Mouse (Mus musculus) MEL (cell line): Measurements from ENCODE around the gene Poldip3. TPM values are rescaled to one million over a fixed set of nuclear protein-coding genes. Genes with fewer than 3 reads are reported as not detected.
A peak's percentile ranks its signal among the peaks of the same experiment; 100 is the strongest.

Experiments used
- DNase-seq: peaks from one replicate; pipeline ENCODE4 v3.0.0; 2011; ENCODE audit warnings: low read depth, low spot score
- H3K27ac ChIP-seq: 2 replicates; pipeline ENCODE4 v1.5.1; 2012; ENCODE audit warnings: low read depth, mild to moderate bottlenecking, control low read depth, low read length, moderate library complexity; ENCODE audit not compliant: control insufficient read depth
- H3K27me3 ChIP-seq, 2 experiments: fragments of 150-350 bp in 1 of 2; sonication (generic) in 1 of 2; 2 replicates each; pipeline ENCODE4 v1.6.1; 2012; ENCODE audit warnings: low read length in 2 of 2, mild to moderate bottlenecking in 2 of 2, improper control_type of control experiment in 1 of 2, moderate library complexity in 1 of 2; ENCODE audit not compliant: insufficient read depth in 2 of 2, control insufficient read depth in 1 of 2
- H3K36me3 ChIP-seq, 2 experiments: 2 replicates each; pipeline ENCODE4 v1.6.1; 2012 to 2014; ENCODE audit warnings: low read length in 2 of 2, improper control_type of control experiment in 1 of 2, inconsistent platforms in 1 of 2, mild to moderate bottlenecking in 1 of 2; ENCODE audit not compliant: insufficient read depth in 2 of 2, control insufficient read depth in 1 of 2
- H3K4me1 ChIP-seq, 2 experiments: fragments of 150-350 bp in 1 of 2; sonication (generic) in 1 of 2; 2 replicates each; pipeline ENCODE4 v1.6.1; 2012; ENCODE audit warnings: low read length in 2 of 2, improper control_type of control experiment in 1 of 2, mild to moderate bottlenecking in 1 of 2; ENCODE audit not compliant: insufficient read depth in 2 of 2, control insufficient read depth in 1 of 2
- H3K4me3 ChIP-seq, 2 experiments: fragments of 150-350 bp in 1 of 2; sonication (generic) in 1 of 2; 2 replicates each; pipeline ENCODE4 v1.5.1; 2012; ENCODE audit warnings: low read depth in 2 of 2, low read length in 2 of 2, mild to moderate bottlenecking in 2 of 2, moderate library complexity in 2 of 2, control low read depth in 1 of 2, improper control_type of control experiment in 1 of 2; ENCODE audit not compliant: control insufficient read depth in 1 of 2, insufficient read depth in 1 of 2
- H3K79me2 ChIP-seq: 2 replicates; pipeline ENCODE4 v1.6.1; 2012; ENCODE audit warnings: mild to moderate bottlenecking, low read length, moderate library complexity; ENCODE audit not compliant: control insufficient read depth, poor library complexity, insufficient read depth
- H3K9ac ChIP-seq: 2 replicates; pipeline ENCODE4 v1.6.1; 2012; ENCODE audit warnings: low read depth, mild to moderate bottlenecking, control low read depth, low read length, moderate library complexity; ENCODE audit not compliant: control insufficient read depth, poor library complexity, severe bottlenecking
- H3K9me3 ChIP-seq: fragments of 150-350 bp; sonication (generic); replicated peaks from 2 replicates; pipeline ENCODE4 v1.6.1; 2012; ENCODE audit warnings: mild to moderate bottlenecking, low read length, improper control_type of control experiment, moderate library complexity; ENCODE audit not compliant: insufficient read depth
- CHD1 ChIP-seq: IDR thresholded peaks from 2 replicates; pipeline ENCODE4 v1.6.1; 2012; ENCODE audit warnings: low read depth, mild to moderate bottlenecking, inconsistent platforms, low read length, improper control_type of control experiment
- E2F4 ChIP-seq: IDR thresholded peaks from 2 replicates; pipeline ENCODE4 v1.6.1; 2011; ENCODE audit warnings: low read depth, low read length, improper control_type of control experiment, borderline replicate concordance
- EP300 ChIP-seq, 2 experiments: IDR thresholded peaks; 2 replicates each; pipeline ENCODE4 v1.6.1; 2011; ENCODE audit warnings: improper control_type of control experiment in 2 of 2, low read length in 2 of 2, low read depth in 1 of 2, mild to moderate bottlenecking in 1 of 2
- GABPA ChIP-seq: IDR thresholded peaks from 2 replicates; pipeline ENCODE4 v1.6.1; 2012; ENCODE audit warnings: low read depth, mild to moderate bottlenecking, inconsistent platforms, low read length, improper control_type of control experiment, moderate library complexity
- MAFK ChIP-seq: IDR thresholded peaks from 2 replicates; pipeline ENCODE4 v1.6.1; 2011; ENCODE audit warnings: low read depth, mild to moderate bottlenecking, low read length, improper control_type of control experiment, borderline replicate concordance
- RCOR1 ChIP-seq: IDR thresholded peaks from 2 replicates; pipeline ENCODE4 v1.6.1; 2012; ENCODE audit warnings: low read depth, mild to moderate bottlenecking, inconsistent platforms, low read length, improper control_type of control experiment
- SMC3 ChIP-seq: IDR thresholded peaks from 2 replicates; pipeline ENCODE4 v1.6.1; 2011; ENCODE audit warnings: low read depth, low read length, improper control_type of control experiment
- USF1 ChIP-seq: IDR thresholded peaks from 2 replicates; pipeline ENCODE4 v1.6.1; 2014; ENCODE audit warnings: low read depth, mild to moderate bottlenecking, inconsistent platforms, low read length, improper control_type of control experiment, moderate library complexity
- USF2 ChIP-seq, 2 experiments: IDR thresholded peaks; 2 replicates each; pipeline ENCODE4 v1.6.1; 2011 to 2012; ENCODE audit warnings: improper control_type of control experiment in 2 of 2, low read length in 2 of 2, borderline replicate concordance in 1 of 2, inconsistent platforms in 1 of 2, low read depth in 1 of 2, mild to moderate bottlenecking in 1 of 2; ENCODE audit not compliant: insufficient read depth in 1 of 2
- ZNF384 ChIP-seq: IDR thresholded peaks from 2 replicates; pipeline ENCODE4 v1.6.1; 2012; ENCODE audit warnings: low read depth, mild to moderate bottlenecking, inconsistent platforms, low read length, improper control_type of control experiment
- polyA plus RNA-seq, 2 experiments: library from polyadenylated mRNA; stranded (reverse) in 1 of 2; unstranded in 1 of 2; fragments of >175 nt in 1 of 2; fragments of >200 nt in 1 of 2; gene quantifications; 2 replicates each; pipeline versions ENCODE4 v1.2.1 to v1.2.4; 2012; ENCODE audit warnings: low replicate concordance in 2 of 2, low read depth in 1 of 2; ENCODE audit not compliant: insufficient read length in 2 of 2, insufficient read depth in 1 of 2, missing spikeins in 1 of 2
- total RNA-seq: library from RNA; depleted of rRNA; stranded (reverse); fragments of 300-350 nt; gene quantifications from 2 replicates; pipeline ENCODE4 v1.2.3, GENCODE M21; 2012

Gene Poldip3
- total and polyA plus RNA-seq, 3 experiments = 113 to 123 TPM; not detected in 1

DNA sequence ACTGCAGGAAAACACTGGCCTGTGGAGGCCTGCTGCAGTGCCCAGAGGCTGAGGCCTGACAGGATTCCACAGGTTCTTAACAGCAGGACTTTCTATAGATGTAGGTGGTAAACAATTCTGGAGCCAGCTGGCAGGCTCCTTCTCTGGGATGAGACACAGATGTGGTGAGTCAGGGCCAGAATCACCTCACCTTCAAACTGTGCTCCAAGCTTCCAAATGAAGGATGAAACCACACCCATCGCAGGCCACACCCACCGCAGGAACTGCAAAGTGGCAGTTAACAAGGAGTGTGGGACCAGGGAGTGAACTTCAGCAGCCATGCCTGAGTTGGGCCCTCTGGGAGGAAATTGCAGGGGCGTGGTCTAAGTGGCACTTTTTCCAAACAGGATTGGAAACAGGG lies 58.3 kb downstream of the Poldip3 start:
- H3K27ac ChIP-seq = no peak overlapping the region
- peak; percentile 32 for DNase-seq
- peaks cover 0 to 15% of the 10 kb centered on the region in 2 experiments; a peak in 2 of 4 replicates for H3K36me3 ChIP-seq
- no peak for TF ChIP-seq E2F4
- TF ChIP-seq MAFK = no peak
- no peak for TF ChIP-seq EP300 (IDR thresholded peaks at IDR 0.05; ENCODE audit: low read depth in 1 of 2, low read length in 2 of 2)
- H3K4me1 ChIP-seq = peaks cover 3 to 24% of the 10 kb centered on the region in 2 experiments; a peak in 3 of 4 replicates
- no peaks in the 10 kb centered on the region for H3K9me3 ChIP-seq
- no peak overlapping the region for H3K9ac ChIP-seq
- H3K4me3 ChIP-seq = no peak overlapping the region
- no peaks in the 10 kb centered on the region for H3K27me3 ChIP-seq
- no peaks in the 10 kb centered on the region for H3K79me2 ChIP-seq

DNA sequence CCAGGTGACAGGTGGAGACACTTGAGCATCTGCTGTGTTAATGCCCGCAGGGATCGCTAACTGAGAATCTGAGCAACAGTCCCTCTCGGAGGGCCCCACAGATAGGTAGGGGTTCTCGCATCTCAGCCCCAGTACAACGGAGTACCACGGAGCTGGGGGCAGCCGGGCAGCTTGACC lies 59.9 kb downstream of the Poldip3 start, which contains the start of gene Serhl:
Serhl (plus strand) TSS at position 78 of the 177 bp plus-strand sequence.
- no peaks in the 10 kb centered on the region for H3K79me2 ChIP-seq
- H3K4me1 ChIP-seq = peaks cover 3 to 27% of the 10 kb centered on the region in 2 experiments; a peak in 3 of 4 replicates
- no peak within 1 kb of the TSS for H3K4me3 ChIP-seq
- peaks cover 0 to 18% of the 10 kb centered on the region in 2 experiments; a peak in 2 of 4 replicates for H3K36me3 ChIP-seq
- no peak within 1 kb of the TSS for H3K9ac ChIP-seq
- no peak for DNase-seq
- no peaks in the 10 kb centered on the region for H3K27me3 ChIP-seq
- no peak within 1 kb of the TSS for H3K27ac ChIP-seq
- H3K9me3 ChIP-seq = no peaks in the 10 kb centered on the region
- TF ChIP-seq SMC3 = no peak
- TF ChIP-seq GABPA = no peak
- no peak for TF ChIP-seq CHD1
- TF ChIP-seq RCOR1 = no peak
- TF ChIP-seq USF2 (IDR thresholded peaks at IDR 0.05; ENCODE audit: borderline replicate concordance in 1 of 2, insufficient read depth in 1 of 2, low read depth in 1 of 2, low read length in 2 of 2) = no peak
- no peak for TF ChIP-seq USF1

DNA sequence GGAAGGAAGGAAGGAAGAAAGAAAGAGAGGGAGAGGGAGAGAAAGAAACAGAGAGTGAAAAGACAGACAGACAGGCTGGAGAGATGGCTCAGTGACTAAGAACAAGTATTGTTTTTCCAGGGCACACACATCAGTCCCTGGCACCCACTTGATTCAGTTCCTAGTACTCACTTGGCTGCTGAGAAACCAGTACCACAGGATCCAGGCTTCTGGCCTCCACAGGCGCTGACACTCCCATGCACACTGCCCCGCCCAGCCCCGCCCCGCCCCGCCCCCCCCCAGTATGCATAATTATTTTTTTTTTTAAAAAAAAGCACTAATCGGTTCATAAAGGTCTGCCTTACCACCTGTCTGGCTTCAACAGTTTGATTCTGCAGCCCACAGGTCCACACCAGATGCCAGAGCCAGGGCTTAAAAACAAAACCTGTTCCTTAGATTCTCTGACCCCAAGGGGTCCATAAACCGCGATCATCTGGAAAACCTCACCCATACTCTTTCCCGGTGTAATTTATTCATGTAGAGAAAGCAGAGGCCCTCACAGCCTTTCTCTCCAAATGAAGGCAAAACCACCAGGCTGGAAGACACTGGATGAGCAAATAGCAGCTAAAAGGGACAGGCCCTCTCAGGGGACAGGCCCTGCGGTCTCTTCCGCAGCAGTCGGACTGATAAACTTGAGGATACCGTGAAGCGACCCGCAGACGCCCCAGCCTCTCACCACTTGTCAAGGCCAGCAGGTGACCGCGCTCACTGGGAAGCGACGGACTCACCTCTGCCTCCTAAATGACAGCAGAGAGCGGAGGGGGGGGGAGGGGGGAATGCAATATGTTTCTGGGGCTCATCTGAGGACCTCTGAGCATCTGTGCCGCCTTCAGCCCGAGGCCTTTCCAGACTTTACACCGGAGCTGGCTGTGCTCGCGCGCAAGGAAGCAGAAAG lies 60.4 kb downstream of the Poldip3 start:
- peaks cover 0 to 18% of the 10 kb centered on the region in 2 experiments; a peak in 2 of 4 replicates for H3K36me3 ChIP-seq
- no peak overlapping the region for H3K4me3 ChIP-seq
- peak; percentile 41 for DNase-seq
- H3K27ac ChIP-seq = no peak overlapping the region
- H3K27me3 ChIP-seq = no peaks in the 10 kb centered on the region
- H3K79me2 ChIP-seq = no peaks in the 10 kb centered on the region
- H3K9me3 ChIP-seq = no peaks in the 10 kb centered on the region
- no peak overlapping the region for H3K9ac ChIP-seq
- TF ChIP-seq ZNF384 = peak; percentile 73
- TF ChIP-seq USF1 = no peak
- TF ChIP-seq, all 39 proteins: peak for 1
- peaks cover 3 to 27% of the 10 kb centered on the region in 2 experiments; a peak in 3 of 4 replicates for H3K4me1 ChIP-seq
